Mouse (Mus musculus): ENCODE data around the gene Zdhhc23. TPM values are rescaled to one million over a fixed set of nuclear protein-coding genes. Genes with fewer than 3 reads are reported as not detected.

Zdhhc23 gene
- polyA plus RNA-seq, 1 experiment: 1.3 TPM

DNA sequence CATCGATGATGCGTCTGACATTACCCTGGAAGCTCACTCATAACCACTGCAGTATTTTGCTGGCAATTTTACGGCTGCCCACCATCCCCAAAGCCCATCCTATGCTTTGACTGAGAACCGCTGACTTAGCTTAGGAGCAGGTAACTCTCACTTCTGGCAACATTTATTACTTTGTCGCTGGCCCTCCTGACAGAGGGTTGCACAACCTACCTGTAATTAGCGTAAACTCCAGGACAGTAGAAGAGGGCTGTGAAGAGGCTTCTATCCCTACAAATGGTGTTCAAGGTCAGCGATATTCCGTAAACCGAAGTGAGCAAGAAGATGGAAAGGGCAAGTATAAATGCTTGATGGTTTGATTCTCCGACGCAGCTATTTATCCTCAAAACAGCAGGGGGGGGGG is 8.4 kb downstream of the Zdhhc23 start:
- no peak overlapping the region for H3K27ac ChIP-seq (ENCODE audit: control insufficient read depth, insufficient read depth, low read depth, low read length)
- H3K27me3 ChIP-seq (ENCODE audit: control insufficient read depth, insufficient read depth, low read length): no peaks in the 10 kb centered on the region
- H3K36me3 ChIP-seq (ENCODE audit: control insufficient read depth, insufficient read depth, low read length): no peaks in the 10 kb centered on the region
- TF ChIP-seq POLR2A (IDR thresholded peaks at IDR 0.05; ENCODE audit: control insufficient read depth, low read depth, low read length) (no peak), CTCF (IDR thresholded peaks at IDR 0.05; ENCODE audit: control insufficient read depth, insufficient read depth, insufficient replicate concordance, low read depth, low read length) (no peak)
- no peaks in the 10 kb centered on the region for H3K4me1 ChIP-seq (ENCODE audit: control insufficient read depth, insufficient read depth, low read length)
- no peak overlapping the region for H3K4me3 ChIP-seq (ENCODE audit: control insufficient read depth, low read depth, low read length)

DNA sequence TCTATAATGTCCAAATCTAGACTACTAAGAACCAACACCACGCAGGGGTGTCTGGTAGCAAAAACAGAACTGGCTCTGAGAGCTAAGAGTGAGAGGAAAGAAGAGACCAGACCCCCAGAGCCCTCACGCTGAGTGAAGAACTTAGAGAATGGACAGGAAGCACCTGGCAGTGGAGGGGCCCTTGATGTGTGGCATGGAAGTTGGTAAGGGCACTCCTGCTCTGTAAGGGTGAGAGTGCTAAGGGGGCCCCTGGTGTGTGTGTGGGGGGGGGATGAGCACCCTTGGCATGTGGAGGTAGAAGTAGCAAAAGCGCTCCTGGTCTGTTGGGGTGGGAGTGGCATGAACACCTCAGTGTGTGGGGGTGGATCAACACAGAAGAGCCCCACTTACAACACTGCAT is 9.2 kb downstream of the Zdhhc23 start:
- H3K4me1 ChIP-seq (ENCODE audit: control insufficient read depth, insufficient read depth, low read length): no peaks in the 10 kb centered on the region
- no peak overlapping the region for H3K27ac ChIP-seq (ENCODE audit: control insufficient read depth, insufficient read depth, low read depth, low read length)
- no peak overlapping the region for H3K4me3 ChIP-seq (ENCODE audit: control insufficient read depth, low read depth, low read length)
- TF ChIP-seq POLR2A (IDR thresholded peaks at IDR 0.05; ENCODE audit: control insufficient read depth, low read depth, low read length): no peak
- no peak for TF ChIP-seq CTCF (IDR thresholded peaks at IDR 0.05; ENCODE audit: control insufficient read depth, insufficient read depth, insufficient replicate concordance, low read depth, low read length)
- no peaks in the 10 kb centered on the region for H3K27me3 ChIP-seq (ENCODE audit: control insufficient read depth, insufficient read depth, low read length)
- no peaks in the 10 kb centered on the region for H3K36me3 ChIP-seq (ENCODE audit: control insufficient read depth, insufficient read depth, low read length)

DNA sequence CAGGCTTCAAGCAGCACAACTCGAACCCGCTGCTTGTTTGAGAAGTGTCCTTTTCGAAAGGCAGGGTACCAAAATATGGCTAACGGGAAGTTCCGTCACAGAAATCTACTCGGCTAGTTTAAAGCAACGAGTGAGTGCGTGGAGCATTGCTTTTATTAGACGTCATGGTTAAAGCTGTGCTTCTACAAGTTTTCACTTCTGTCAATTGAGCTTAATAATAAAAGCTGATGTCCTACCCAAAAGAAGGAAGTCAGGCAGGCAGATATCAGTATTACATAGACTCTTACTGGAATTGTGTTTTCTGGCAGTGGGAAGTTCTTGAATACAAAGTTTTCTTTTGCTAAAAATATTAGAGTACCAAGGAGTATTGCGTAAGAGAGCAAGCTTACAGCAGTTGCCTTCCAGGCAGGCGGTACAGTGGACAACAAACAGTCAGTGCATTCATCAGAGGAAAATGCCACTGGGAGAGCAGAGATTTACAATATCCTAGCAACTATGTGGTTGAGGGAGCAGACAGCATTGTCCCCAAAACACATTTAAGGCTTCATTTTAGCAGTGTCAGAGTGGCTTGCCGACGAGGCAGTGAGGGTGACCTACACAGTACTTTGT is 13.7 kb downstream of the Zdhhc23 start:
- Histone ChIP-seq H3K27me3 (ENCODE audit: control insufficient read depth, insufficient read depth, low read length) (no peaks in the 10 kb centered on the region), H3K27ac (ENCODE audit: control insufficient read depth, insufficient read depth, low read depth, low read length) (no peak overlapping the region), H3K36me3 (ENCODE audit: control insufficient read depth, insufficient read depth, low read length) (no peaks in the 10 kb centered on the region; the same call in 1 of the 2 replicates), H3K4me1 (ENCODE audit: control insufficient read depth, insufficient read depth, low read length) (no peaks in the 10 kb centered on the region), H3K4me3 (ENCODE audit: control insufficient read depth, low read depth, low read length) (no peak overlapping the region)
- no peak for TF ChIP-seq POLR2A (IDR thresholded peaks at IDR 0.05; ENCODE audit: control insufficient read depth, low read depth, low read length)
- TF ChIP-seq CTCF (IDR thresholded peaks at IDR 0.05; ENCODE audit: control insufficient read depth, insufficient read depth, insufficient replicate concordance, low read depth, low read length): no peak

DNA sequence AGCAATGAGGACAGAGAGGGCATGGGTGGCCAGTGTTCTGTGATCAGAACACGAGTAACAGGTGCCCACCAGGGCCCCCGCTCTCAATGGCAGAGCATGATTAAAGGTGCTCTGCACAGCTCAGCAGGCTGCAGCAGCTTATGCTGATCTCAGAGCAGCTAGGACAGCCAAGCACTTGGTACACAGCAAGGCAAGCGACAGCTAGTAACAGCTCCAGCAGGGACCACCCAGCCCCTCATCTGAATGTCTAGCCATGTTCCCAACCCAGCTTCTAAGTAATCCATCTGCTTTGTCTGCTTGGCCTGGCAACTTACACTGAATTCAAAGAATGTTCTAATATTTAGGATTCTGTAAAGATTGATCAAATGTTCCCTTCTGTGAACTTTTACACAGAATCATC is 15.8 kb downstream of the Zdhhc23 start:
- no peaks in the 10 kb centered on the region for H3K4me1 ChIP-seq (ENCODE audit: control insufficient read depth, insufficient read depth, low read length)
- no peak overlapping the region for H3K4me3 ChIP-seq (ENCODE audit: control insufficient read depth, low read depth, low read length)
- H3K36me3 ChIP-seq (ENCODE audit: control insufficient read depth, insufficient read depth, low read length): peaks cover under 1% of the 10 kb centered on the region
- no peaks in the 10 kb centered on the region for H3K27me3 ChIP-seq (ENCODE audit: control insufficient read depth, insufficient read depth, low read length)
- TF ChIP-seq CTCF (IDR thresholded peaks at IDR 0.05; ENCODE audit: control insufficient read depth, insufficient read depth, insufficient replicate concordance, low read depth, low read length) (no peak), POLR2A (IDR thresholded peaks at IDR 0.05; ENCODE audit: control insufficient read depth, low read depth, low read length) (no peak)
- H3K27ac ChIP-seq (ENCODE audit: control insufficient read depth, insufficient read depth, low read depth, low read length): no peak overlapping the region

DNA sequence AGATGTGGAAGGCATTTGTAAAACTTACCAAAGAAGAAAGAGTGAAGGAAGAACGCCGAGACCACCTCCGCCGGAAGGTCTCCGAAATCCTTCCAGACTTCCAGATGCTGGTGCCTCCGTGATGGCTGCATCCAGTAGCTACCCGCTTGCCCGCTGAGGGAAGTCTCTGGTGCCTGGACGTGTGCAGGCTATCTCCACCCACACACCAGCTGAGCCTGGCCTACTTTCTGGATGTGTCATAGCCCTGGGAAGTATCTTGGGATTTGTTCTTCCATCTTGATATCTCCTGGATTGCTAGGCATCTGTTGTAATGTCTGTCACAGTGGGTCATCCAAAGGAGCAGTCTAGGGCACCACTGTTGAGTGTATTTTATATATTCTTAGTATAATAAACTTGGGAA is 16.3 kb downstream of the Zdhhc23 start:
- H3K4me3 ChIP-seq (ENCODE audit: control insufficient read depth, low read depth, low read length): no peak overlapping the region
- no peaks in the 10 kb centered on the region for H3K27me3 ChIP-seq (ENCODE audit: control insufficient read depth, insufficient read depth, low read length)
- TF ChIP-seq POLR2A (IDR thresholded peaks at IDR 0.05; ENCODE audit: control insufficient read depth, low read depth, low read length) (no peak), CTCF (IDR thresholded peaks at IDR 0.05; ENCODE audit: control insufficient read depth, insufficient read depth, insufficient replicate concordance, low read depth, low read length) (no peak)
- no peak overlapping the region for H3K27ac ChIP-seq (ENCODE audit: control insufficient read depth, insufficient read depth, low read depth, low read length)
- no peaks in the 10 kb centered on the region for H3K4me1 ChIP-seq (ENCODE audit: control insufficient read depth, insufficient read depth, low read length)
- peaks cover 2% of the 10 kb centered on the region for H3K36me3 ChIP-seq (ENCODE audit: control insufficient read depth, insufficient read depth, low read length)

DNA sequence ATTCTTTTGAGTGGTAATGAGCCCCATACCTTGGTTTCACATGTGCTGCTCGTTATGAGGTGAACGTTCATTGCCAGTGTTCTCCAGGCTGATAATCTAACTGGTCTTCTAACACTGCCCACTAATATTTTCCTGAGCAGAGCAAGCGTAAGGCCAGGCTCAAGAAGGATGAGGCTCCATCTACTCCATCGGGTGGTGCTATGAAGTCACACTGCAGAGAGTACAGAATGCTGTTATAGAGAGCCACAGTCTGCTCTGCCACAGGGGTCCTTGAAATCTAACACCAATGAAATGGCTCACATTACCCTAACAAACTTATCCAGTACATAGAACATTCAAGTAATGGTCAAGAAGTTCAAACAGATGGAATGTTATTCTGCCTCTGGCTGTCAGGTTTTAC is 21.6 kb downstream of the Zdhhc23 start:
- TF ChIP-seq POLR2A (IDR thresholded peaks at IDR 0.05; ENCODE audit: control insufficient read depth, low read depth, low read length): no peak
- no peak for TF ChIP-seq CTCF (IDR thresholded peaks at IDR 0.05; ENCODE audit: control insufficient read depth, insufficient read depth, insufficient replicate concordance, low read depth, low read length)
- H3K27ac ChIP-seq (ENCODE audit: control insufficient read depth, insufficient read depth, low read depth, low read length): no peak overlapping the region
- H3K4me3 ChIP-seq (ENCODE audit: control insufficient read depth, low read depth, low read length): no peak overlapping the region
- H3K27me3 ChIP-seq (ENCODE audit: control insufficient read depth, insufficient read depth, low read length): no peaks in the 10 kb centered on the region
- no peaks in the 10 kb centered on the region for H3K4me1 ChIP-seq (ENCODE audit: control insufficient read depth, insufficient read depth, low read length)
- H3K36me3 ChIP-seq (ENCODE audit: control insufficient read depth, insufficient read depth, low read length): peaks cover 3% of the 10 kb centered on the region

DNA sequence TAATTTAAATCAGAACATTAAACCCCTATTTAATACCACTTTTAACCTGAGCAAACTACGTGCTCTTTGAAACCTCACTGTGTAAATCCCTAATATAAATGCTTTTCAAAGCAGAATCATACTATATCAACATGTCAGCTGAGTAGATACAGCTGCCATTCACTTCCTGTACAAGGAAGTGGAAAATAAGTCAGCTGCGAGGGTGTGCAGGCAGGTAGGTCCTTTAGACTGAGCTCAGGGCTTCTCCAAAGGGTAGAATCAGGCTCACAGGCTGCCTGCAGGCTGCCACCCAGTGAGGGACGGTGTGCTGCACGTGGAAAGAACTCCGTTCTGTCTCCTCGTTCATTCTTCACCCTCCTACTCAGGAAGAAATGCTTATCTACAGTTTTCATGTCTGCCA is 24.7 kb downstream of the Zdhhc23 start:
- Histone ChIP-seq H3K27ac (ENCODE audit: control insufficient read depth, insufficient read depth, low read depth, low read length) (no peak overlapping the region), H3K4me3 (ENCODE audit: control insufficient read depth, low read depth, low read length) (no peak overlapping the region), H3K36me3 (ENCODE audit: control insufficient read depth, insufficient read depth, low read length) (peaks cover 3% of the 10 kb centered on the region), H3K27me3 (ENCODE audit: control insufficient read depth, insufficient read depth, low read length) (no peaks in the 10 kb centered on the region), H3K4me1 (ENCODE audit: control insufficient read depth, insufficient read depth, low read length) (no peaks in the 10 kb centered on the region)
- TF ChIP-seq POLR2A (IDR thresholded peaks at IDR 0.05; ENCODE audit: control insufficient read depth, low read depth, low read length): no peak
- no peak for TF ChIP-seq CTCF (IDR thresholded peaks at IDR 0.05; ENCODE audit: control insufficient read depth, insufficient read depth, insufficient replicate concordance, low read depth, low read length)
